In the genomic region with DNA sequence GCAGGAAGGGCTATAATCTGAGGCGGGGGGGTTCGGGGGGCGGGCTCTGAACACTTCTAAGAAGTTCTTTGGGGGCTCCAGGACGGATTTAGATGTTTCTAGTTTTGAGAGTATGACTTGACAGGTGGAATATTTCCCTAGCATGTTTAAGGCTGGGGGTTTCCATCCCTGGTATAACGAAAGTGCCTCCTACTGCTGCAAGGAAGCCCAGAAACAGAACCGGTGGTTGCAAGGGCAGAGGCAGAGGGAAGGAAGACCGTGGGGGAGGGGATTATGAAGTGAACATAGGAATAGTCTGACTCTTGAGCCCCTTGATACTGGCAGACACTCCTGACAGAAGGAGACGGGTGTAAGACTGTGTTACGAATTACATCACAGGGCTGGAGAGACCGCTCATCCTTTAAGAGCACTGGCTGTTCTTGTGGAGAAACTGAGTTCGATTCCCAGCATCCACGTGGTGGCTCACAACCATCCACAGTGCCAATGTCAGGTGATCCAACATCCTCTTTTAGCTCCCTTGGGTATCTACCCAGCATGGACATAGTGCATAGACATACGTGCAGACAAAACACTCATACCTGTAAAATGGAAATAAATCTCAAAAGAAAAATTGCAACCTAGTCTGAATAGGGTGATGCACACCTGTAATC, we compare ENCODE assay signal across 19 mouse cellular contexts. TPM values are rescaled to one million over a fixed set of nuclear protein-coding genes. Genes with fewer than 3 reads are reported as not detected.
"Had no signal": no experiment of that assay in that cellular context is flagged by ENCODE, and none has a peak within 500 bp of the region (broad histone marks: within the 10 kb centered on the region; RNA-seq: fewer than 3 reads in every experiment).

No protein-coding gene starts in this region.

- H3K4me2 ChIP-seq: liver, embryonic 13.5 days; lung, embryonic 15.5 days; neural tube, embryonic 12.5 days had no signal

- H3K27me3 ChIP-seq: lung, embryonic 15.5 days; neural tube, embryonic 12.5 days had no signal

- ATAC-seq: liver, postnatal 0 days had no signal

- H3K4me3 ChIP-seq: limb, embryonic 10.5 days; liver, embryonic 13.5 days; lung, embryonic 15.5 days; neural tube, embryonic 12.5 days had no signal

- H3K36me3 ChIP-seq: limb, embryonic 10.5 days; liver, embryonic 13.5 days; lung, embryonic 15.5 days; neural tube, embryonic 12.5 days had no signal

- H3K4me1 ChIP-seq: lung, embryonic 15.5 days; neural tube, embryonic 12.5 days had no signal

- H3K9me3 ChIP-seq: limb, embryonic 10.5 days; liver, embryonic 13.5 days; lung, embryonic 15.5 days; neural tube, embryonic 12.5 days had no signal

- H3K9ac ChIP-seq: liver, embryonic 13.5 days; liver, postnatal 0 days; lung, embryonic 15.5 days; neural tube, embryonic 12.5 days had no signal

- H3K27ac ChIP-seq: limb, embryonic 10.5 days; liver, embryonic 13.5 days; lung, embryonic 15.5 days; macrophage; neural tube, embryonic 12.5 days had no signal

- DNase-seq: kidney, adult 11 months; kidney, adult 9 months; kidney, postnatal 14 days; liver, embryonic 13.5 days; liver, postnatal 0 days; lung, postnatal 14 days; midbrain, embryonic 14.5 days; spleen, adult 18-20 months; thymus, postnatal 4 days had no signal

RNA-seq across cellular contexts. Expression of gene Hnf1a, which starts 32.5 kb away (rescaled TPM):
- total RNA-seq: layer of hippocampus, adult 8-10 months; layer of hippocampus, postnatal 14 days; left cerebral cortex, adult 18-20 months; left cerebral cortex, postnatal 14 days; monocyte, adult 5-6 weeks; neutrophil, adult 5-6 weeks had no signal
- polyA plus RNA-seq: macrophage; midbrain, embryonic 14.5 days had no signal
